Mouse (Mus musculus): ENCODE data around the gene Omp. TPM values are rescaled to one million over a fixed set of nuclear protein-coding genes. Genes with fewer than 3 reads are reported as not detected.

Omp gene
- total and polyA plus RNA-seq, 2 experiments: 0.12 to 0.18 TPM

DNA sequence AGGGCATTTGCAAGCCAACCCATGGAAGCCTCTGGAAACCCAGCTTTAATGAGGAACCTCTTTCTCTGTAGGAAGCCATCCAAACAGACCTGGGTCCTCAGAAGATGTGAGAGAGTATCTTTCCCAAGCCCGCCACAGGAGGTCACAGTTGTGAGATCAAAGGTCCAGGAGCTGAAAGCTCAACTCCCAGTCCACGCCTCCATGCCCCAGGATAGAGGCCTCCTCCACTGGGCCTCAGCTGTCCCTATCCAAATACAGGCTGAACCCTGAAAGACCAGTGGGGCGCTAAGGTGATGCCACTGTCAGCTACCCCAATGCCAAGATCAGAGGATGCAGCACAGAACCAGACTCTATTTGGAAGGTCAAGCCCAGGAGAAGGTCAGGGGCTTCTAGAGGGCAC is 2.7 kb downstream of the Omp start:
- 40% methylated on average over 3 of the region's 3 CpGs for WGBS
- no peak overlapping the region for H3K4me3 ChIP-seq (ENCODE audit: insufficient read depth, low read depth, low read length)
- DNase-seq (ENCODE audit: extremely low read depth, low read depth, low spot score): peak; percentile 60
- no peak overlapping the region for H3K9ac ChIP-seq (ENCODE audit: low read depth, low read length)
- no peak overlapping the region for H3K27ac ChIP-seq (replicated peaks; ENCODE audit: insufficient read depth, low read depth, low read length)
- no peaks in the 10 kb centered on the region for H3K79me2 ChIP-seq (ENCODE audit: control insufficient read depth, insufficient read depth, low read length)
- H3K27me3 ChIP-seq (ENCODE audit: control insufficient read depth, insufficient read depth, low read length): no peaks in the 10 kb centered on the region
- TF ChIP-seq CTCF (IDR thresholded peaks at IDR 0.05; ENCODE audit: low read depth, low read length): no peak
- no peak for TF ChIP-seq POLR2A (IDR thresholded peaks at IDR 0.05; ENCODE audit: extremely low read depth, insufficient read depth, low read length)
- no peaks in the 10 kb centered on the region for H3K36me3 ChIP-seq (ENCODE audit: control insufficient read depth, insufficient read depth, low read length)
- peaks cover 15% of the 10 kb centered on the region for H3K4me1 ChIP-seq (ENCODE audit: control insufficient read depth, insufficient read depth, low read length)

DNA sequence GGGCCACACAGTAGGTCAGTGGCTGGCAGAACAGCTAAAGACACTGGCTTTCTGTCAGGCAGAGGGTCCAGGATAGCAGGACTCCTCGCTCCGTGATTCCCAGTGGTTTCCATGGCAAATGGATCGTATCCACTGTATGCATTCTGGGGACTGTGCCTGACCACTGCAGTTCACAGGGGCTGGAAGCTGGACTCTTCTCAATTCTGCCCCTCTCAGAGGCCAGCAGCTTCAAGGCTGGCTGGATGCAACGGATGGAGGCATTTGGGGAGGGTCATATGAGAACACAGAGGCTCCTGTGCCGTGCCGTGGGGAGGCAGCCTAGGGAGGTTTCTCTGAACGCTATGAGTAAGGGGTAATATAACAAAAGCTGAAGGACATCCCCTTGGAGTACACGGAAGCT is 3.1 kb downstream of the Omp start:
- WGBS: 89% methylated on average over 8 of the region's 8 CpGs
- TF ChIP-seq CTCF (IDR thresholded peaks at IDR 0.05; ENCODE audit: low read depth, low read length) (no peak), POLR2A (IDR thresholded peaks at IDR 0.05; ENCODE audit: extremely low read depth, insufficient read depth, low read length) (no peak)
- no peak for DNase-seq (ENCODE audit: extremely low read depth, low read depth, low spot score)
- Histone ChIP-seq H3K27me3 (ENCODE audit: control insufficient read depth, insufficient read depth, low read length) (no peaks in the 10 kb centered on the region), H3K4me3 (ENCODE audit: insufficient read depth, low read depth, low read length) (no peak overlapping the region), H3K36me3 (ENCODE audit: control insufficient read depth, insufficient read depth, low read length) (no peaks in the 10 kb centered on the region), H3K27ac (replicated peaks; ENCODE audit: insufficient read depth, low read depth, low read length) (no peak overlapping the region), H3K4me1 (ENCODE audit: control insufficient read depth, insufficient read depth, low read length) (peaks cover 15% of the 10 kb centered on the region), H3K79me2 (ENCODE audit: control insufficient read depth, insufficient read depth, low read length) (no peaks in the 10 kb centered on the region), H3K9ac (ENCODE audit: low read depth, low read length) (no peak overlapping the region)

- no peak overlapping the region for H3K27ac ChIP-seq (replicated peaks; ENCODE audit: insufficient read depth, low read depth, low read length)
- no peaks in the 10 kb centered on the region for H3K36me3 ChIP-seq (ENCODE audit: control insufficient read depth, insufficient read depth, low read length)
- peak; percentile 86 for DNase-seq (ENCODE audit: extremely low read depth, low read depth, low spot score)
- TF ChIP-seq POLR2A (IDR thresholded peaks at IDR 0.05; ENCODE audit: extremely low read depth, insufficient read depth, low read length) (no peak), CTCF (IDR thresholded peaks at IDR 0.05; ENCODE audit: low read depth, low read length) (peak; percentile 81)
- H3K27me3 ChIP-seq (ENCODE audit: control insufficient read depth, insufficient read depth, low read length): no peaks in the 10 kb centered on the region
- no peaks in the 10 kb centered on the region for H3K79me2 ChIP-seq (ENCODE audit: control insufficient read depth, insufficient read depth, low read length)
- WGBS: 29% methylated on average over 3 of the region's 3 CpGs
- peaks cover 12% of the 10 kb centered on the region for H3K4me1 ChIP-seq (ENCODE audit: control insufficient read depth, insufficient read depth, low read length)
- H3K4me3 ChIP-seq (ENCODE audit: insufficient read depth, low read depth, low read length): no peak overlapping the region
- H3K9ac ChIP-seq (ENCODE audit: low read depth, low read length): no peak overlapping the region
These were observed 4.1 kb downstream of the Omp start for GRCm38 (mm10) chr7:98141206-98141605.

DNA sequence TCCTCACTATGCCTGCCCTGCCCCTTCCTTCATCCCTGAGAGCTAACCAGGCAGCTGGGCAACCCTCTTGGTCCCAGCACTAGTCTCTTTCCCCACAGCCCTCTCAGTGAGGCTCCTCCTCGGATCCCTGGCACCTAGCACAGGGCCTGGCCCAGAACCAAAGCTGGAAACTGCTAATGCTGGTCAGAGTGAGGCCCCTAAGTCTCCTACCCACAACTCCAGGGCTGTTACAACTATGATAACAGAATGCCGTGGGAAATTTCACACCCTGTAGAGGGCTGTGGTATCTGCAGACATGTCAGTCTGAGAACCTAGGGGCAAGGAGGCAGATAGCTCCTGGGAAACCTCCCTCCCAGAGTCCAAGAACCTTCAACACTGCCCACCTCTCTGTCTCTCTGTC is 4.7 kb downstream of the Omp start:
- Histone ChIP-seq H3K27ac (replicated peaks; ENCODE audit: insufficient read depth, low read depth, low read length) (no peak overlapping the region), H3K4me1 (ENCODE audit: control insufficient read depth, insufficient read depth, low read length) (peaks cover 10% of the 10 kb centered on the region), H3K36me3 (ENCODE audit: control insufficient read depth, insufficient read depth, low read length) (no peaks in the 10 kb centered on the region), H3K9ac (ENCODE audit: low read depth, low read length) (no peak overlapping the region), H3K4me3 (ENCODE audit: insufficient read depth, low read depth, low read length) (no peak overlapping the region), H3K79me2 (ENCODE audit: control insufficient read depth, insufficient read depth, low read length) (no peaks in the 10 kb centered on the region), H3K27me3 (ENCODE audit: control insufficient read depth, insufficient read depth, low read length) (no peaks in the 10 kb centered on the region)
- no peak for TF ChIP-seq CTCF (IDR thresholded peaks at IDR 0.05; ENCODE audit: low read depth, low read length)
- no peak for TF ChIP-seq POLR2A (IDR thresholded peaks at IDR 0.05; ENCODE audit: extremely low read depth, insufficient read depth, low read length)
- WGBS: 35% methylated on average over 2 of the region's 2 CpGs
- no peak for DNase-seq (ENCODE audit: extremely low read depth, low read depth, low spot score)

- H3K27me3 ChIP-seq (ENCODE audit: control insufficient read depth, insufficient read depth, low read length): no peaks in the 10 kb centered on the region
- H3K27ac ChIP-seq (replicated peaks; ENCODE audit: insufficient read depth, low read depth, low read length): no peak overlapping the region
- TF ChIP-seq POLR2A (IDR thresholded peaks at IDR 0.05; ENCODE audit: extremely low read depth, insufficient read depth, low read length): no peak
- no peak for TF ChIP-seq CTCF (IDR thresholded peaks at IDR 0.05; ENCODE audit: low read depth, low read length)
- H3K36me3 ChIP-seq (ENCODE audit: control insufficient read depth, insufficient read depth, low read length): no peaks in the 10 kb centered on the region
- DNase-seq (ENCODE audit: extremely low read depth, low read depth, low spot score): no peak
- no peak overlapping the region for H3K9ac ChIP-seq (ENCODE audit: low read depth, low read length)
- no peak overlapping the region for H3K4me3 ChIP-seq (ENCODE audit: insufficient read depth, low read depth, low read length)
- H3K4me1 ChIP-seq (ENCODE audit: control insufficient read depth, insufficient read depth, low read length): peaks cover 10% of the 10 kb centered on the region
- H3K79me2 ChIP-seq (ENCODE audit: control insufficient read depth, insufficient read depth, low read length): no peaks in the 10 kb centered on the region
- WGBS: 37% methylated on average over 9 of the region's 9 CpGs
These were observed 6.1 kb downstream of the Omp start for GRCm38 (mm10) chr7:98139216-98139615.

DNA sequence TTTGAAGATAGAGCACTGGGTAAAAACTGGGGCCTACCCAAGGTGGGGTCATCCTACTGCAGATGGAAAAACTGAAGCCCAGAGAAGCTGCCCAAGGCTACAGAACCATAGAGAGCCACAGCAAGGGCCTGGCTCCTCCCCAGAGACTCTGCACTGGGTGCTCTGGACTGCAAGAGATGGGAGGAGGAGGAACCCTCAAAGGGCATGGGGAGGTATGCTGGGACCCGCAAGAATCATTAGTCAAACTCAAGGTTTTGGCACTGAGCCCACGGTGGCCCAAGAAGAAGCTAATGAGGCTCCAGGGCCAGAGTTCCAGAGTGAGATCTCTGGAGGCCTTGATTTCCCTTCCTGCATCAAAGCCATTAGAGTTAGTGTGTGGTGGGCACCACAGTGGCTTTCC is 7.3 kb downstream of the Omp start:
- Histone ChIP-seq H3K4me1 (ENCODE audit: control insufficient read depth, insufficient read depth, low read length) (peaks cover 10% of the 10 kb centered on the region), H3K27ac (replicated peaks; ENCODE audit: insufficient read depth, low read depth, low read length) (no peak overlapping the region), H3K9ac (ENCODE audit: low read depth, low read length) (no peak overlapping the region), H3K4me3 (ENCODE audit: insufficient read depth, low read depth, low read length) (no peak overlapping the region), H3K27me3 (ENCODE audit: control insufficient read depth, insufficient read depth, low read length) (no peaks in the 10 kb centered on the region), H3K79me2 (ENCODE audit: control insufficient read depth, insufficient read depth, low read length) (no peaks in the 10 kb centered on the region), H3K36me3 (ENCODE audit: control insufficient read depth, insufficient read depth, low read length) (no peaks in the 10 kb centered on the region)
- TF ChIP-seq POLR2A (IDR thresholded peaks at IDR 0.05; ENCODE audit: extremely low read depth, insufficient read depth, low read length): no peak
- TF ChIP-seq CTCF (IDR thresholded peaks at IDR 0.05; ENCODE audit: low read depth, low read length): no peak
- WGBS: 78% methylated on average over 2 of the region's 2 CpGs
- no peak for DNase-seq (ENCODE audit: extremely low read depth, low read depth, low spot score)
